Mouse (Mus musculus): Measurements from ENCODE around the gene Pgf.

Pgf gene

GRCm38 (mm10) chr12:85121806-85122459 lies 55.7 kb downstream of the Pgf start:
- no peak for DNase-seq
